Mouse (Mus musculus): ENCODE data around the gene Slc25a26.

- TF ChIP-seq CTCF (conservative IDR thresholded peaks at IDR 0.05; ENCODE audit: low read length) (no peak), POU5F1 (IDR thresholded peaks at IDR 0.05; ENCODE audit: borderline replicate concordance, low read length) (no peak)
Observed at GRCm38 (mm10) chr6:94620801-94621301, 120.7 kb downstream of the Slc25a26 start.
